Mouse (Mus musculus) cerebellum, postnatal 14 days (tissue): ENCODE results near the gene Slc1a2.
A peak's percentile ranks its signal among the peaks of the same experiment; 100 is the strongest.

ENCODE experiments used
- DNase-seq, 2 experiments: peaks; one replicate each; pipeline ENCODE4 v3.0.0; 2021; ENCODE audit warnings: mixed read lengths in 2 of 2

Slc1a2 gene

GRCm38 (mm10) chr2:102715754-102716153 is 57.3 kb downstream of the Slc1a2 start:
- DNase-seq, result no peak

- DNase-seq, result no peak
Measured at GRCm38 (mm10) chr2:102721859-102722258, 63.4 kb downstream of the Slc1a2 start.

- no peak for DNase-seq
Measured at GRCm38 (mm10) chr2:102725054-102725453, 66.6 kb downstream of the Slc1a2 start.

- DNase-seq, result no peak
Measured at GRCm38 (mm10) chr2:102730386-102730785, 71.9 kb downstream of the Slc1a2 start.

GRCm38 (mm10) chr2:102730788-102731187 is 72.3 kb downstream of the Slc1a2 start:
- DNase-seq, result no peak

- no peak for DNase-seq
Measured at GRCm38 (mm10) chr2:102733128-102733527, 74.7 kb downstream of the Slc1a2 start.

- DNase-seq, result no peak
Measured at GRCm38 (mm10) chr2:102734055-102734454, 75.6 kb downstream of the Slc1a2 start.

GRCm38 (mm10) chr2:102735031-102735430 is 76.6 kb downstream of the Slc1a2 start:
- peak; percentile 45 to 59 for DNase-seq

- DNase-seq, result peak; percentile 42 to 43
Measured at GRCm38 (mm10) chr2:102735811-102736210, 77.4 kb downstream of the Slc1a2 start.

- DNase-seq, result no peak
Measured at GRCm38 (mm10) chr2:102736490-102736889, 78.0 kb downstream of the Slc1a2 start.

GRCm38 (mm10) chr2:102738852-102739251 is 80.4 kb downstream of the Slc1a2 start:
- DNase-seq, result no peak

GRCm38 (mm10) chr2:102742685-102743084 is 84.2 kb downstream of the Slc1a2 start:
- peak; percentile 64 to 73 for DNase-seq

GRCm38 (mm10) chr2:102743918-102744696 is 85.6 kb downstream of the Slc1a2 start:
- DNase-seq, result peak; percentile 64 to 74

GRCm38 (mm10) chr2:102745259-102745906 is 86.9 kb downstream of the Slc1a2 start:
- peak; percentile 44 to 54 for DNase-seq

- no peak for DNase-seq
Measured at GRCm38 (mm10) chr2:102747758-102748157, 89.3 kb downstream of the Slc1a2 start.

GRCm38 (mm10) chr2:102749926-102750325 is 91.5 kb downstream of the Slc1a2 start:
- DNase-seq, result no peak

GRCm38 (mm10) chr2:102751846-102752245 is 93.4 kb downstream of the Slc1a2 start:
- no peak for DNase-seq

- DNase-seq, result peak in 1 of 2 experiments; percentile 29
Measured at GRCm38 (mm10) chr2:102757241-102757860, 98.9 kb downstream of the Slc1a2 start.

- DNase-seq, result peak in 1 of 2 experiments; percentile 15
Measured at GRCm38 (mm10) chr2:102759479-102759878, 101.0 kb downstream of the Slc1a2 start.

GRCm38 (mm10) chr2:102760284-102761072 is 102.0 kb downstream of the Slc1a2 start:
- DNase-seq, result peak; percentile 31

GRCm38 (mm10) chr2:102763176-102763575 is 104.7 kb downstream of the Slc1a2 start:
- no peak for DNase-seq

GRCm38 (mm10) chr2:102763991-102764390 is 105.5 kb downstream of the Slc1a2 start:
- no peak for DNase-seq
